Mouse (Mus musculus): Measurements from ENCODE around the gene Ptma. TPM values are rescaled to one million over a fixed set of nuclear protein-coding genes. Genes with fewer than 3 reads are reported as not detected.

Gene Ptma
- polyA plus RNA-seq, 1 experiment, result 749 TPM

DNA sequence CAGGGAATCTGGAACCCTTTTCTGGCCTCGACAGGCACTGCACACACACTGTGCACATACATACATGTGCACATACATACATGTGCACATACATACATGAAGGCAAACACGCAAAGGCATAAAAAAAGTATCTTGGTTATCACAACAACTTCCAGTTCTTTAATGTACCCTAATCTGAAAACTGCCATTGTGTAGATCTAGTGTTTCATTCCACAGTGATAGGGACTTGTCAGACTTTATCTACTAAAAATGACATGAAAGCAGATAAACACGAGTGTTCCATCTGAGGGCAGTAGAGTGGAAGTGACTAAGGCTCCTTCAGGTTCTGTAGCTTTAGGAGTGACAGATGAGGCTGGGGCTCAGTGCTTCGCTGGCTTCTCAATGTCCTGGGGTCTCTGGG lies 24.8 kb downstream of the Ptma start:
- H3K4me3 ChIP-seq (ENCODE audit: low read depth, low read length), result no peak overlapping the region
- H3K27ac ChIP-seq (ENCODE audit: insufficient read depth, low read depth, low read length), result no peak overlapping the region
- TF ChIP-seq CTCF (IDR thresholded peaks at IDR 0.05; ENCODE audit: extremely low read depth, insufficient read length, insufficient replicate concordance, low read depth, low read length) (no peak), POLR2A (IDR thresholded peaks at IDR 0.05; ENCODE audit: low read depth, low read length) (no peak)
- H3K27me3 ChIP-seq (ENCODE audit: control insufficient read depth, insufficient read depth, low read length), result no peaks in the 10 kb centered on the region
- H3K4me1 ChIP-seq (ENCODE audit: control insufficient read depth, insufficient read depth, insufficient read length, low read length), result peaks cover 3% of the 10 kb centered on the region; the same call in 1 of the 2 replicates
- 72% methylated on average over 4 of the region's 4 CpGs for WGBS
- 0 out of 2 replicates have a peak, but pooled peaks cover 2% of the 10 kb centered on the region for H3K36me3 ChIP-seq (ENCODE audit: control insufficient read depth, insufficient read depth, low read length)

DNA sequence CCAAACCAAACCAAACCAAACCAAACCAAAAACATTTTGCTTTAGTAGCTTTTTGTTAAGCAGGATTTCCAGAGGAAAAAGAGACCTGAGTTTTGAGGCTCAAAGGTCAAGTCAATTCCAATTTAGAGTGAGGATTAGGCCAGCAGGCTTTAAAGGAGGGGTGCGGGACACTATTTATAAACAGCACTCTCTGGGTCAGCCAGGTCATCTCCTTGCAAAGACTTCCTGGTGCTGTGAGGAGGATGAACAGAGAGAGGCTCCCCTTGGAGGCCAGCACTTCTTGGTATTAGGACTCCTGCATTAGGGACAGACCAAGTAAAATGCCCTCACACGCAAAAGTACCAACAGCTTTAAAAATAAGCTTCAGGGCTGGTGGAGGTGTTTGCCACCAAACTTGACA lies 25.4 kb downstream of the Ptma start:
- no peak overlapping the region for H3K4me3 ChIP-seq (ENCODE audit: low read depth, low read length)
- H3K27ac ChIP-seq (ENCODE audit: insufficient read depth, low read depth, low read length), result no peak overlapping the region
- TF ChIP-seq CTCF (IDR thresholded peaks at IDR 0.05; ENCODE audit: extremely low read depth, insufficient read length, insufficient replicate concordance, low read depth, low read length) (no peak), POLR2A (IDR thresholded peaks at IDR 0.05; ENCODE audit: low read depth, low read length) (no peak)
- H3K36me3 ChIP-seq (ENCODE audit: control insufficient read depth, insufficient read depth, low read length), result 0 out of 2 replicates have a peak, but pooled peaks cover 1% of the 10 kb centered on the region
- H3K27me3 ChIP-seq (ENCODE audit: control insufficient read depth, insufficient read depth, low read length), result no peaks in the 10 kb centered on the region
- WGBS, result 47% methylated on average over 2 of the region's 2 CpGs
- peaks cover 3% of the 10 kb centered on the region; the same call in 1 of the 2 replicates for H3K4me1 ChIP-seq (ENCODE audit: control insufficient read depth, insufficient read depth, insufficient read length, low read length)

DNA sequence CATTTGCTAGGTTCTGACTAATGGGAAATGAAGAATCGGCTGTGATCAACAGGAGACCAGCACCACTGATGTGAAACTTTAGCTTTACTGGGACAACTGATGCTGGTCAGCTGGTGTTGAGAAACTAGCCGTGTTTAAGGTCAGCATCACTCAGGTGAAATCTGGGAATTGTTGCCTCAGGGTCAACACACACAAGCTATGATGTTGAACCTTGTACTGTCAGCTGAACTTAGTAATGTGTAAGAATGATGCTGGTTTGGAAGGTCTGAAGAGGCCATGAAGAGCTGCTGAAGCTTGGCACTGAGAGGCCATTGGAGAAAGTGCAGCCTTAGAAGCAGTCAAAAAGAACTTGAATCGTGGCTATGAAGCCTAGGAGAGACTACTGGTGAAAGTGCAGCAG lies 29.1 kb downstream of the Ptma start:
- no peak overlapping the region for H3K4me3 ChIP-seq (ENCODE audit: low read depth, low read length)
- TF ChIP-seq CTCF (IDR thresholded peaks at IDR 0.05; ENCODE audit: extremely low read depth, insufficient read length, insufficient replicate concordance, low read depth, low read length) (no peak), POLR2A (IDR thresholded peaks at IDR 0.05; ENCODE audit: low read depth, low read length) (no peak)
- no peak overlapping the region for H3K27ac ChIP-seq (ENCODE audit: insufficient read depth, low read depth, low read length)
- 92% methylated on average over 3 of the region's 3 CpGs for WGBS
- H3K4me1 ChIP-seq (ENCODE audit: control insufficient read depth, insufficient read depth, insufficient read length, low read length), result peaks cover 6% of the 10 kb centered on the region; the same call in 1 of the 2 replicates
- H3K27me3 ChIP-seq (ENCODE audit: control insufficient read depth, insufficient read depth, low read length), result no peaks in the 10 kb centered on the region
- no peaks in the 10 kb centered on the region for H3K36me3 ChIP-seq (ENCODE audit: control insufficient read depth, insufficient read depth, low read length)

DNA sequence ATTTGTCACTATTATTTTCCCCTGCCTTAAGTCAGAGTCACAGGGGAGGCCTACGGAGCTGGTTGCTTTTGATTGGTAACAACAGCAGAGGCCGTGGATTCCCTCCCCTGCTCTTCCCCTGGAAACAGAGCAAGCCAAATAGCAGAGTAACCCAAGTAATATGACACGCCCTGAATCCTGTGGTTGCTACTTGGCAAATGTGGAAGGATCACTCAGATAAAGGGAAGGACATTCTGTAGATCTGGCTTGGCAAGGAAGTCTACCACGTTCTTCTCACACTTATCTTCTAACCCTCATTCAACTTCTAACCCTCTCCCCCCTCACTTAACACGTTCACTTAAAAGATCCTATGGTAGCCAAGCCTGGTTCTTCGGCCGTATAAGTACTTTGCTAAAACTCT lies 31.3 kb downstream of the Ptma start:
- WGBS, result 43% methylated on average over 7 of the region's 7 CpGs
- no peaks in the 10 kb centered on the region for H3K36me3 ChIP-seq (ENCODE audit: control insufficient read depth, insufficient read depth, low read length)
- H3K27ac ChIP-seq (ENCODE audit: insufficient read depth, low read depth, low read length), result no peak overlapping the region
- H3K27me3 ChIP-seq (ENCODE audit: control insufficient read depth, insufficient read depth, low read length), result no peaks in the 10 kb centered on the region
- no peak for TF ChIP-seq CTCF (IDR thresholded peaks at IDR 0.05; ENCODE audit: extremely low read depth, insufficient read length, insufficient replicate concordance, low read depth, low read length)
- no peak for TF ChIP-seq POLR2A (IDR thresholded peaks at IDR 0.05; ENCODE audit: low read depth, low read length)
- H3K4me1 ChIP-seq (ENCODE audit: control insufficient read depth, insufficient read depth, insufficient read length, low read length), result peaks cover 4% of the 10 kb centered on the region; the same call in 1 of the 2 replicates
- H3K4me3 ChIP-seq (ENCODE audit: low read depth, low read length), result no peak overlapping the region

DNA sequence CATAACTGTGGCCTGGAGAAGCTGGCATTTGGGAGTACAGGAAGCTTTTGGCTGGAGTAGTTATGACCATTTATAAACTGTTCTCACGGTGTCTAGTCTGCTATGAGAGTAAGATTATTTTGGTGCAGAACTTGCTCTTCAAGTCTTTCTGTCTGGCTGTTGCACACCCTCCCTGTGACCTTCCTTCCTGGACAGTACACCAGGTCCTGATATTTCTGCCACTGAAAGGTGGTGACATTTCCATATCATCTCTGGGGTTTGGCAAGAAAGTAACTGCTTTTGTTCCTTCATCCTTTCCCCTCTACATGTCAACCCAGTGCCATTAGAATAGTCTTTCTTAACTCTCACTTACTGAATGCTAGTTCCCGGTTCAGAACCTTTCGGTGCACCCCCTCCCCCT lies 32.7 kb downstream of the Ptma start:
- Histone ChIP-seq H3K27me3 (ENCODE audit: control insufficient read depth, insufficient read depth, low read length) (no peaks in the 10 kb centered on the region), H3K36me3 (ENCODE audit: control insufficient read depth, insufficient read depth, low read length) (peaks cover 2% of the 10 kb centered on the region; the same call in 1 of the 2 replicates), H3K4me1 (ENCODE audit: control insufficient read depth, insufficient read depth, insufficient read length, low read length) (peaks cover 7% of the 10 kb centered on the region; the same call in 1 of the 2 replicates), H3K27ac (ENCODE audit: insufficient read depth, low read depth, low read length) (no peak overlapping the region), H3K4me3 (ENCODE audit: low read depth, low read length) (no peak overlapping the region)
- TF ChIP-seq POLR2A (IDR thresholded peaks at IDR 0.05; ENCODE audit: low read depth, low read length), result no peak
- WGBS, result 88% methylated on average over 3 of the region's 3 CpGs

DNA sequence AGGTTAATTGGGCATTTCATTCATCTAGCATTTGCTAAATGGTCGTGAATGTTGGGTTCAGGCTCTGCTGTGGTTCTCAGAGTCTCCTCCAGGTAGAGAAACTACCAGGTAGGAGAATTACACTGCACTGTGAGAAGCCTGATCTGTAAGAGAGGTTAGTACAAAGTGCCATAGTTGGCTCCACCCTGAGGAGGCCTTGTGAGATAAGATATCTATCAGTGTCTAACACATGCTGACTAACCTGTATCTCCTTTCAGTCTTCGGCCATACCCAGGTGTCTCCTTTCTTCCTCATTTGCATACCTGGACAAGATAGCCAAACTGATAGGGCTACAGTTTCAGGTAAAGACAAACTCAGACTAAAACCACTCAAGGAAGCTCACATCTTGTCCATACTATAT lies 36.1 kb downstream of the Ptma start:
- H3K27ac ChIP-seq (ENCODE audit: insufficient read depth, low read depth, low read length), result 0 out of 2 replicates have a peak overlapping the region, but pooled peaks have one; percentile 1
- no peaks in the 10 kb centered on the region for H3K27me3 ChIP-seq (ENCODE audit: control insufficient read depth, insufficient read depth, low read length)
- H3K36me3 ChIP-seq (ENCODE audit: control insufficient read depth, insufficient read depth, low read length), result peaks cover 2% of the 10 kb centered on the region; the same call in 1 of the 2 replicates
- H3K4me3 ChIP-seq (ENCODE audit: low read depth, low read length), result no peak overlapping the region
- 30% methylated on average over 2 of the region's 2 CpGs for WGBS
- TF ChIP-seq POLR2A (IDR thresholded peaks at IDR 0.05; ENCODE audit: low read depth, low read length), result no peak
- no peak for TF ChIP-seq CTCF (IDR thresholded peaks at IDR 0.05; ENCODE audit: extremely low read depth, insufficient read length, insufficient replicate concordance, low read depth, low read length)
- H3K4me1 ChIP-seq (ENCODE audit: control insufficient read depth, insufficient read depth, insufficient read length, low read length), result peaks cover 7% of the 10 kb centered on the region; the same call in 1 of the 2 replicates

DNA sequence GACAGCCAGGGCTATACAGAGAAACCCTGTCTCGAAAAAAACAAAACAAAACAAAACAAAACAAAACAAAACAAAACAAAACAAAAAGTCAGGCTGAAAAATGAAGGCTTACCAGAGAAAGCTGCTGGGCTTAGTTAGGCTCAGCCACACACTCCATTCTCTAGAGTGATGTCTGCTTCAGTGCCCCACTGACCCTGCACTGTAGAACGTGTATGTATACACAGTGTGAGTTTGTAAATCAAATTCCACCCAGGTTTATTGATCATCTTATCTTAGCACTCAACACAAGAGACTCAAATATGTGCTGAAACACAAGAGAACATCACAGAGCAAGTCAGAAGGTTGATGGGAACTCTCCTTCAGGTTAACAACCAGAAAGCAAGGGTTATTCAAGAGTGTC lies 41.9 kb downstream of the Ptma start:
- H3K36me3 ChIP-seq (ENCODE audit: control insufficient read depth, insufficient read depth, low read length), result peaks cover 2% of the 10 kb centered on the region; the same call in 1 of the 2 replicates
- WGBS, result 51% methylated on average over 2 of the region's 2 CpGs
- no peak overlapping the region for H3K4me3 ChIP-seq (ENCODE audit: low read depth, low read length)
- no peaks in the 10 kb centered on the region for H3K4me1 ChIP-seq (ENCODE audit: control insufficient read depth, insufficient read depth, insufficient read length, low read length)
- H3K27ac ChIP-seq (ENCODE audit: insufficient read depth, low read depth, low read length), result no peak overlapping the region
- H3K27me3 ChIP-seq (ENCODE audit: control insufficient read depth, insufficient read depth, low read length), result no peaks in the 10 kb centered on the region
- TF ChIP-seq CTCF (IDR thresholded peaks at IDR 0.05; ENCODE audit: extremely low read depth, insufficient read length, insufficient replicate concordance, low read depth, low read length) (no peak), POLR2A (IDR thresholded peaks at IDR 0.05; ENCODE audit: low read depth, low read length) (no peak)

Data from small intestine, adult 2 months (tissue).